Mouse (Mus musculus): ENCODE results near the gene Lrrfip2.

GRCm38 (mm10) chr9:111117794-111118251 is 431 bp downstream of the Lrrfip2 start:
- TF ChIP-seq CTCF (IDR thresholded peaks at IDR 0.05; ENCODE audit: extremely low read depth, insufficient read depth, insufficient read length, insufficient replicate concordance): no peak
- peak; percentile 9; the same call in 1 of the 2 replicates for TF ChIP-seq POLR2A (IDR thresholded peaks at IDR 0.05; ENCODE audit: low read depth, low read length)

Measured in spleen, adult 2 months (tissue).